Mouse (Mus musculus) stomach, postnatal 0 days (tissue): ENCODE data around the gene Lmln.

Source experiments
- CTCF ChIP-seq: IDR thresholded peaks from 2 replicates; pipeline ENCODE4 v1.5.1; 2016; ENCODE audit warnings: antibody characterized with exemption, low read depth, mild to moderate bottlenecking, moderate library complexity
- EP300 ChIP-seq: optimal IDR thresholded peaks from 2 replicates; pipeline ENCODE3; 2016; ENCODE audit warnings: antibody characterized with exemption

- TF ChIP-seq CTCF, result no peak
- no peak for TF ChIP-seq EP300
Measured at GRCm38 (mm10) chr16:33043268-33043667, 19.1 kb upstream of the Lmln start.
